Mouse (Mus musculus) lung, adult 10 weeks (tissue): Measurements from ENCODE around the gene Kctd14. TPM values are rescaled to one million over a fixed set of nuclear protein-coding genes. Genes with fewer than 3 reads are reported as not detected.

ENCODE experiments used
- polyA plus RNA-seq: library from polyadenylated mRNA; stranded (reverse); fragments of 350-450 nt; fragmentation: Illumina TruSeq; extraction: RNeasy Lipid Tissue Mini Kit (QIAGEN cat#74804); gene quantifications from one replicate; pipeline ENCODE4 v1.2.3, GENCODE M21; 2014; ENCODE audit warnings: low read depth, low replicate concordance; ENCODE audit not compliant: insufficient read depth

The Kctd14 gene
- 6.4 TPM for polyA plus RNA-seq

GRCm38 (mm10) chr7:97451023-97451422, at the start of gene Kctd14:
Gene Kctd14 (plus strand): TSS chr7:97451323.

GRCm38 (mm10) chr7:97416906-97417777, 34.0 kb upstream of the Kctd14 start, which contains the start of gene Thrsp:
Gene Thrsp (minus strand): TSS chr7:97417730.

GRCm38 (mm10) chr7:97480821-97481339, 29.8 kb downstream of the Kctd14 start, which contains the start of gene Ints4:
Gene Ints4 (plus strand): TSS chr7:97480956.

Other genes with a start within 250 kb of the Kctd14 start
- gene Usp35, start 119.3 kb upstream of the Kctd14 start, polyA plus RNA-seq, result 2.3 TPM
- 6.2 TPM for gene Kctd21, start 119.0 kb upstream of the Kctd14 start, polyA plus RNA-seq
- gene Alg8, start 79.7 kb upstream of the Kctd14 start, polyA plus RNA-seq, result 6.0 TPM
- gene Ndufc2, start 51.3 kb upstream of the Kctd14 start, polyA plus RNA-seq, result 276 TPM
- 53.9 TPM for gene Thrsp, start 33.6 kb upstream of the Kctd14 start, polyA plus RNA-seq
- gene Ints4, start 29.6 kb downstream of the Kctd14 start, polyA plus RNA-seq, result 26.3 TPM
- 53.2 TPM for gene Aamdc, start 128.2 kb downstream of the Kctd14 start, polyA plus RNA-seq
- gene Rsf1, start 128.6 kb downstream of the Kctd14 start, polyA plus RNA-seq, result 7.0 TPM
- gene Clns1a, start 245.3 kb downstream of the Kctd14 start, polyA plus RNA-seq, result 49.5 TPM